Mouse (Mus musculus) heart, embryonic 11.5 days (tissue): ENCODE results near the gene Stx5a. TPM values are rescaled to one million over a fixed set of nuclear protein-coding genes. Genes with fewer than 3 reads are reported as not detected.

Experiments used
- ATAC-seq: fragments of 200-750 bp; cut with Nextera tagmentation; replicated peaks from 2 replicates; pipeline ENCODE4 v1.8.0; 2017; ENCODE audit warnings: moderate library complexity; ENCODE audit not compliant: insufficient number of reproducible peaks, low FRiP score, low TSS enrichment
- H3K27ac ChIP-seq: fragments of 300-500 bp; sonication (generic); 2 replicates; pipeline ENCODE4 v1.5.1; 2014; ENCODE audit warnings: mild to moderate bottlenecking, low read depth, low read length
- H3K27me3 ChIP-seq: fragments of 300-500 bp; sonication (generic); 2 replicates; pipeline ENCODE4 v1.6.1; 2014; ENCODE audit warnings: mild to moderate bottlenecking, low read length, mixed read lengths; ENCODE audit not compliant: control insufficient read depth, insufficient read depth
- H3K36me3 ChIP-seq: fragments of 300-500 bp; sonication (generic); 2 replicates; pipeline ENCODE4 v1.6.1; 2014; ENCODE audit warnings: mild to moderate bottlenecking, low read length, moderate library complexity, mixed read lengths; ENCODE audit not compliant: control insufficient read depth, insufficient read depth
- H3K4me1 ChIP-seq: fragments of 300-500 bp; sonication (generic); 2 replicates; pipeline ENCODE4 v1.6.1; 2014; ENCODE audit warnings: low read length; ENCODE audit not compliant: control insufficient read depth, insufficient read depth
- H3K4me2 ChIP-seq: fragments of 300-500 bp; sonication (generic); 2 replicates; pipeline ENCODE4 v1.6.1; 2014; ENCODE audit warnings: mild to moderate bottlenecking, moderate library complexity
- H3K4me3 ChIP-seq: fragments of 300-500 bp; sonication (generic); 2 replicates; pipeline ENCODE4 v1.5.1; 2014; ENCODE audit warnings: low read depth, low read length
- H3K9ac ChIP-seq: fragments of 300-500 bp; sonication (generic); 2 replicates; pipeline ENCODE4 v1.6.1; 2014; ENCODE audit warnings: mild to moderate bottlenecking, low read depth, low read length, moderate library complexity
- H3K9me3 ChIP-seq: fragments of 300-500 bp; sonication (generic); replicated peaks from 2 replicates; pipeline ENCODE4 v1.6.1; 2016; ENCODE audit warnings: low read length; ENCODE audit not compliant: control insufficient read depth
- WGBS: fragments of 180-500 bp; shearing (Covaris S2); extraction: QIAGEN DNeasy Blood & Tissue Kit; methylation state at CpG from one replicate; pipeline ENCODE4 v1.1.7; 2014; ENCODE audit not compliant: insufficient replicate concordance; 5-methylcytosine and 5-hydroxymethylcytosine counted together
- polyA plus RNA-seq: library from polyadenylated mRNA; unstranded; fragments of >200 nt; fragmentation: Nextera tagmentation; extraction: Ambion mirVana; gene quantifications from 2 replicates; pipeline ENCODE4 v1.2.1, GENCODE M21; 2014

Stx5a gene
- polyA plus RNA-seq, 1 experiment from 2014 or later, result 85.1 TPM

DNA sequence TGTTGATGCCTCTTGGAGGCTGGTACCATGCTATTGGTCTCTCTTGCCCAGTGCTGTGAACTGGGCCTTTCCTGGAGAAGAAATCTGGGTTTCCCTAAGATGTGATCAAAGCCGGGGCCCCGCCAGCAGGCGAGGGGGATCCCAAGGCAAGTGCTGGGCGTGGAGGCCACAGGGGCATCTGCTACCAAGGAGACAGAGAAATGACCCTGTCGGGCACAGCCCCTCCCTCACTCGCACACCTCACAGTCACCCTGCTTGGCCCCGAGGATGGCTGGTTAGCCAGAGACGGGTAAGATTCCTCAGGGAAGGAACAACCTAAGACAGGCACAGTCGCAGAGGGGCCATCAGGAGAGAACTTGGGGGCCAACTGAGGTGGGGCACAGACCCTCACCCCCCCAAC, 24.3 kb downstream of the Stx5a start:
- no peak overlapping the region for H3K4me2 ChIP-seq
- no peak overlapping the region for H3K27ac ChIP-seq
- ATAC-seq, result no peak
- no peak overlapping the region for H3K9ac ChIP-seq
- H3K4me3 ChIP-seq, result no peak overlapping the region
- H3K4me1 ChIP-seq, result no peaks in the 10 kb centered on the region; the same call in 1 of the 2 replicates
- H3K36me3 ChIP-seq, result peaks cover 57% of the 10 kb centered on the region
- H3K27me3 ChIP-seq, result no peaks in the 10 kb centered on the region
- 95% methylated on average over 9 of the region's 9 CpGs for WGBS
- H3K9me3 ChIP-seq, result no peaks in the 10 kb centered on the region

DNA sequence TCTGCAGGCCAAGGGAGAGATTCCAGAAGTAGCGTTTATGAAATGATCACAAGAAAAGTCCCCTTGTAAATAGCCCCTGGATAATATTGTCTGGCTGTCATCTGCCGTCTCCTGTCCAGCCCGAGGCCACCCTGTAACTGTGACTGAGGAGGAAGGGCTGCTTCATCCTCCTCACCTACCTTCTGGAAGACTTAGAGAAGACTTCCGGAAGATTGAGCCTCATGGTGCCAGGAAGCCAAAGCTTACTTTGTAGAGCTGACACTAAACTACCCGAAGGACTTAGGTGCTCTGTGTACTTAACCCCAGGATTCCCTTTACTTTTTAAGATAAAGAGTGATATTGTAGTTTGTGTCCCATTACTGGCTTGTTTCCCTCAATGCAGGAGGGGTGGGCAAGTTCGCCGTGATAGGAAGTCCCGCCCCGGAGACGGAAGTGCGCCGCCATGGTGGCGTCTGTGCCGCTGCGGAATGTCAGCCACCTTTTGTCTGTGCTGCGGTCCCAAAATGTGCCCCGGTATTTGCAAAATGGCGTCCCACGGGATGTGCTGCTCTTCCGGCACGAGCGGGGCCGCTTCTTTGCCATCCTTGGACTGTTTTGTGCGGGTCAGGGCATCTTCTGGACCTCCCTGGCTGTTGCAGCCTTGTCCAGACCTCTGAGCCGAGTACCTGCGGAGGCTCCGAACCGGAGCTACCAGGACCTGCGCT, 29.5 kb downstream of the Stx5a start, which contains the start of gene Tmem223:
TSS of gene Tmem223 (plus strand) at position 430 of the 704 bp plus-strand sequence.
- Histone ChIP-seq H3K9ac (peak within 1 kb of the TSS; percentile 98), H3K4me1 (peaks cover 17% of the 10 kb centered on the region), H3K4me3 (peak within 1 kb of the TSS; percentile 87), H3K27me3 (no peaks in the 10 kb centered on the region), H3K9me3 (no peaks in the 10 kb centered on the region), H3K4me2 (peak within 1 kb of the TSS; percentile 82), H3K27ac (peak within 1 kb of the TSS; percentile 89), H3K36me3 (peaks cover 35% of the 10 kb centered on the region)
- ATAC-seq, result peak; percentile 28; the same call in 1 of the 2 replicates
- 19% methylated on average over 29 of the region's 29 CpGs for WGBS

DNA sequence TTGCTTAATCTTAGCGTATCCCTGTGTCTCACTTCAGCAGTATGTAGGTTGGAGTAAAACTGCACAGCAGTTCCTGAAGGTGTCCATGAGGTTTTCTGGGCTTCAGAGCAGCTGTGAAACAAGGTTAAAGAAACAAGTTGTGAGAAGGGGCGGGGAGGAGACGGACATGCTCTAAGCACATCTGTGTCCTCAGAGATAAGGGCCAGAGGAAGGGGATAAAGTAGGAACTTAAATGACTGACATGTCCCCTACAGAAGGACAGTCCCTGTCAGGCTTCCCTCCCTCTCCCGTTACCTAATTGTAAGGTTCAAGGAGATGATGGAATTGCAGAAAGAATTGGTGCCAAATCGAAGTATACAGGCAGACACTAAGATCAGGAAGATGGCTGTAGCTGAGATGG, 31.8 kb downstream of the Stx5a start:
- peak overlapping the region; percentile 96; the same call in 1 of the 2 replicates for H3K9ac ChIP-seq
- peaks cover 17% of the 10 kb centered on the region for H3K4me1 ChIP-seq
- peak overlapping the region; percentile 87 for H3K4me3 ChIP-seq
- peaks cover 16% of the 10 kb centered on the region; the same call in 1 of the 2 replicates for H3K36me3 ChIP-seq
- H3K27ac ChIP-seq, result peak overlapping the region; percentile 99; the same call in 1 of the 2 replicates
- H3K27me3 ChIP-seq, result no peaks in the 10 kb centered on the region
- H3K4me2 ChIP-seq, result peak overlapping the region; percentile 99
- H3K9me3 ChIP-seq, result no peaks in the 10 kb centered on the region
- 66% methylated on average over 5 of the region's 5 CpGs for WGBS
- ATAC-seq, result no peak

DNA sequence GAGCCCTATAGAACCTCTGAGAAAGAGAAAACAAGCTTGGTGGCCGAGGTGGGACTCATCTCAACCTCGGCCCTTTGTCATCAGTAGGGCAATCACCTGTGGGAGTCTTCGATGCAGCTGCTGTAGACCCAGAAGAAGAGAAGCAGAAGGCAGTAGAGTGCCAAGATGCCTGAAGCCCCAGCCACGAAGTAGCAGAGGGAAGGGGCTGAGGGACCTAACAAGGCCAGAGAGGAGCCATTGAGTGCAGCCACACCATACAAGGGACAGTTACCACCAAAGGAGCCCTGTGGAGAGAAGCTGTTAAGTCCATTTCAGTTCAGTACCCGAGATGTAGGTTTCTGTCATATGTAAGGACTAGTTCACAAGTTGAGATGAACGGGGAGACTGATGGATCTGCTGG, 32.2 kb downstream of the Stx5a start:
- Histone ChIP-seq H3K4me1 (peaks cover 17% of the 10 kb centered on the region), H3K27me3 (no peaks in the 10 kb centered on the region), H3K36me3 (peaks cover 14% of the 10 kb centered on the region; the same call in 1 of the 2 replicates), H3K9me3 (no peaks in the 10 kb centered on the region), H3K4me3 (peak overlapping the region; percentile 87), H3K9ac (peak overlapping the region; percentile 96), H3K4me2 (peak overlapping the region; percentile 99), H3K27ac (peak overlapping the region; percentile 99)
- no peak for ATAC-seq
- WGBS, result 53% methylated on average over 6 of the region's 6 CpGs

DNA sequence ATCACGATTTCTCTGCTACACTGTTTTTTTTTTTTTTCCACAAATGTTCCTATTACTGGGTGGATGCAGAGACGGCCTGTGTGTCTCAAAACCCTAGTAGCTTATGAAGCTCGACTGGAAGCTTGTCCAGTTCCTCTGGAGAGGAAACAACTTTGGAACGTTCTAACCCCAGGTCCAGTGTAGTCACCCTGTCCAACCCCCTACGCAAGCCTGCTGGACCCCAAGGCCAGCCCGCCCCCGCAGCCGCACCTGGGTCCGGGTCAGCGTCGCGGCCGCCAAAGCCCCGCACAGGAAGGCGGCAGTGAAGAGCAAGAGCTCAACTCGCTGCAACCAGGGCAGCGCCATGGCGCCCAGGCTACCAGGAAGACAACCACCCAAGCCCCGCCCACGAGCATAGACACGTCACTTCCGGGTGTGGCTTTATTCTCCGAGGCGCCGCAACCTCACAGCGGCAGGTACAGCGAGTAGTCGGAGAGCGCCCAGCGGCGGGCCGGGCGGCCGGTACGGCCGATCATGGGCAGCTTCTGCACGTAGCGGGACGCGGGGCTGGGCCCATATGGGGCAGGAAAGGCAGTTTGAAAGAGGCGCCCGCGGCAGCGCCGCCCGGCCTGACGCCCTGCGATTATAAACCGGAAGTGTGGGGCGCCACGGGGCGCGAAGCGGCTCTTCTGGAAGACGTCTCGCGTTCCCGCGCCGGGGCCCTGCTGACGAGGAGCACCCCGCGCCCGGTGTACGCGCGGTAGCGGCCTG, 33.0 kb downstream of the Stx5a start, which contains the start of gene Tmem179b:
TSS of gene Tmem179b (minus strand) at position 382 of the 750 bp plus-strand sequence.
- Histone ChIP-seq H3K36me3 (peaks cover 10% of the 10 kb centered on the region; the same call in 1 of the 2 replicates), H3K4me3 (peak within 1 kb of the TSS; percentile 87), H3K4me2 (peak within 1 kb of the TSS; percentile 99), H3K27me3 (no peaks in the 10 kb centered on the region), H3K4me1 (peaks cover 17% of the 10 kb centered on the region), H3K27ac (peak within 1 kb of the TSS; percentile 99), H3K9ac (peak within 1 kb of the TSS; percentile 96), H3K9me3 (no peaks in the 10 kb centered on the region)
- under 1% methylated on average over 65 of the region's 68 CpGs for WGBS
- ATAC-seq, result peak; percentile 85

DNA sequence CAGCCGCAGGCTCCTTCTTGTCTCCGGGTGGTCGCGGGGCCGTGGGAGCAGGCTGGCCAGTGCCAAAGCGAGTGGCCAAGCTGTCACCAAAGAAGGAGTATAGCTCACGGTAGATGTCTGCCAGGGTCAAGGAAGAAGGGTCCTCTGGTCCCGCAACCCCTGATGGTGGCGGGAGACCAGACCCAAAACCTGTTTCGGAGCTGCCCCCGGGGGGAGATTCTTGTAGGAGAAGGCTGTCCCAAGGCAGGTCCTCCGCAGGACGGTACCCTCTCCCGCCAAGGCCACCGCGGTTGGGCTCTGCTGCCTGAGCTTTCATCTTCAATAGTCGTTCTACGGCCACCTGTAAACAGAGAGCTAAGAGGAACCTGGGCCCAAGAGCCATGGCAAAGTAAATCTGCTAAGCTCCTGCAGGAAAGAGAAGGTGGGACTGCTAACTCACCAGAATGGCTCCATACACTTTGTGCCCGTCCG, 33.8 kb downstream of the Stx5a start:
- Histone ChIP-seq H3K4me3 (peak overlapping the region; percentile 87), H3K36me3 (peaks cover 10% of the 10 kb centered on the region; the same call in 1 of the 2 replicates), H3K9me3 (no peaks in the 10 kb centered on the region), H3K4me1 (peaks cover 17% of the 10 kb centered on the region), H3K27ac (peak overlapping the region; percentile 99), H3K4me2 (peak overlapping the region; percentile 99), H3K9ac (peak overlapping the region; percentile 96), H3K27me3 (no peaks in the 10 kb centered on the region)
- ATAC-seq, result peak; percentile 4; the same call in 1 of the 2 replicates
- WGBS, result 6% methylated on average over 20 of the region's 20 CpGs

DNA sequence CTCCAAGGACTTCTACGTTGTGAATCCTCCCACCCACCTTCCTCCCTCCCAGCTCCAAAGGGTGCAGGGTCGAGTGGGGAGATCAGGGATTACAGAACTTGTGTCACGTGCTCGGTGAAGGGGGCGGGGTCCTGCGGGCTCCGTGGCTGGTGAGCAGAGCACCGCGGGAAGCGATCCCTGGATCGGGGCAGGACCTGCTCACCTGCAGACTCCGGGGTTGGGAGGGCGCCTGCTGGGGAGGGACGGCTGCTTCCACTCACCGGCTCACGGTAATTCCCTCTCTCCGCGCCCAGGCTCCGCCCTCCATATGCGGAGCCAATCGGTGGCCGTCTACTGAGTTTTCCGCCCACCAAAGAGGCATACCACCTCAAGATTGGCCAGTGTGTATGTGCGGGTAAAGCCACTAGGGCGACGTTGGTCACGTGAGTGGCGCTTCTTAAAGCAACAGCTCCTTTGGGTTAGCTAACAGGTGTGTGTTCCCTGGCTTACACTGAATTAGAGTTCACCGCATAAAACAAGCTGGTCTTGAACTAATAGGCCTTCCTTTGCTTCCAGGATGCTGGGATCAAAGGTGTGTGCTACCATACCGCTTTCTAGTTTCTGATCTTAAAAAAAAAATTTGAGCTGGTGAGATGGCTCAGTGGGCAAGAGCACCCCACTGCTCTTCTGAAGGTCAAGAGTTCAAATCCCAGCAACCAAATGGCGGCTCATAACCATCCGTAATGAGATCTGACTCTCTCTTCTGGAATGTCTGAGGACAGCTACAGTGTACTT, 45.0 kb downstream of the Stx5a start, which contains the start of gene Taf6l:
TSS of gene Taf6l (minus strand) at position 410 of the 774 bp plus-strand sequence.
- H3K9ac ChIP-seq, result peak within 1 kb of the TSS; percentile 78
- H3K4me2 ChIP-seq, result peak within 1 kb of the TSS; percentile 68
- no peaks in the 10 kb centered on the region for H3K4me1 ChIP-seq
- H3K27me3 ChIP-seq, result no peaks in the 10 kb centered on the region
- peaks cover 7% of the 10 kb centered on the region for H3K36me3 ChIP-seq
- peak within 1 kb of the TSS; percentile 77; the same call in 1 of the 2 replicates for H3K27ac ChIP-seq
- ATAC-seq, result peak; percentile 98
- H3K9me3 ChIP-seq, result no peaks in the 10 kb centered on the region
- peak within 1 kb of the TSS; percentile 71 for H3K4me3 ChIP-seq
- WGBS, result under 1% methylated on average over 32 of the region's 32 CpGs

DNA sequence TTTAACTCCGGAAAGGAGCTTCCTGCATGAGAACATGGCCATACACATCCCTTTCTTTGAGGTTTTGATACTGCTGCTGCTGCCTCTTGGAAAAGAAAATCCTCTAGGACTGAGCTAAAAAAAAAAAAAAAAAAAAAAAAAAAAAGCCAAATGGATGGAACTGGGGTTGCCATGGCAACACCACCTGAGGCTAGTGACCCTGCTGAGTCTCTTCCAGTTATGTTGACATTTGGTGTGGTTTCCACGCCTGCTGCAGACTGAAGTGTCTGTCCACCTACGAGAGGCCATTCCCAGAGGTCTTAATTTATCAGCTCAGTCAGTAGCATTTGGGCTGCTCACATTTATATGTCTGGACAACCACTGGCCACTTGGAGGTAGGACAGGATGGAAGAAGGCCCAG, 47.3 kb downstream of the Stx5a start:
- Histone ChIP-seq H3K9me3 (no peaks in the 10 kb centered on the region), H3K9ac (no peak overlapping the region), H3K4me2 (no peak overlapping the region), H3K4me3 (no peak overlapping the region), H3K27ac (no peak overlapping the region), H3K27me3 (no peaks in the 10 kb centered on the region), H3K4me1 (no peaks in the 10 kb centered on the region), H3K36me3 (peaks cover 13% of the 10 kb centered on the region)
- ATAC-seq, result no peak
- WGBS, result 26% methylated on average over 3 of the region's 3 CpGs
